Mouse (Mus musculus) lung, postnatal 14 days (tissue): ENCODE measurements around the gene Eddm3b.

Experiments
- DNase-seq: peaks from one replicate; pipeline ENCODE4 v3.0.0; 2021

Eddm3b gene

DNA sequence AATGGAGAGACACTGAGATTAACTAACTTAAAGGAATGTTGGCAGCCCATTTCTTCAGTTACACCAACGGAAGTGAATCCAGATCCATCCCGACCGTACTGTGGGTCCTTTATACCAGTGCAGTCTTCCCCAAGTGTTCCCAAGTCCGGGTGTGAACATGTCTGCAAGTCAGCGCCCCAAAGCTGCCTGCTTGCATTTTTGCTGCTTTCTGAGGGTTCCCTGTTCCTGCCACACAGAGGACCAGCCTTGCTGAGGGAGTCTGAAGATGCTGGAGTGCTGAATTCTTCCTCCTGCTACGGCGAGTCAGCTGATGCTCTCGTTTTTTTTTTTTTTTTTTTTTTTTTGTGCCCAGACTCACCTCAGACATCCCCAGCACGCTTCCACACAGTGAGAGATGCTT is 19.3 kb upstream of the Eddm3b start:
- no peak for DNase-seq

DNA sequence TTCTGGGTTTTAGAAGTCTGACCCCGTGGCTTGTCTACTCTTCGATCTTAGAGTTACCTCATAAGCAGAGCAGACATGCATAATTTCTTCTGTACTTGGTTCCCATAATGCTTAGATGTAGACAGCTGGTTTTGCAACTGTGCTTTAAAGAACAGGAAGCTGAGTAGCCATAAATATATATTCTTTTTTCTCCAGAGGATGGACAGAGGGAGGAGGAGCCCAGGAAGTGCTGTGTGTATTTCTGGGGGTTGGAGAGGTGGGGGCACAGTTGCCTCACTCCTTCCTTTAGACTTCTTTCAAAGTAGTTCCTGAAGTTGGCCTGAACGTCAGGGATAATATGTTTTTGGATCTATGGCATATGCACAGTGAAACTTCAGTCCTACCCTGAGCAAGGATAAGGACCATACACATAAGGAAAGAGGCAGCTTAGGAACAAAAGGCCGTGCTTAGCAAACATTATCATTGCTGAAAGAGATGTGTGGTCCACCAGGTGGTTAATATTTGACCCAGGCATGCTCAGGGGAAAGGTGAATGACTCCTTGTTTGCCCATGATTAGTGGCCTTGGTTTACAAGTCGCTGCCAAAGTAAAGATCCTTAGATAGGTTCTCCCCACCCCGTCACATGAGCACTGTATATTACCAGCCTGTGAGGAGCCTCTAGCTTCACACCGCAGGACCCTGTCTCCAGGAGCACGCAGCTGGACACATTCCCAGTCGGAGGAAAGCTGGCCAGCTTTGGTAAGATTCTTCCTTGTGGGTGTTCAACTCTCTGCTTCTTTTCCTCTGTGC is 18.3 kb upstream of the Eddm3b start:
- DNase-seq, result peak; percentile 44

DNA sequence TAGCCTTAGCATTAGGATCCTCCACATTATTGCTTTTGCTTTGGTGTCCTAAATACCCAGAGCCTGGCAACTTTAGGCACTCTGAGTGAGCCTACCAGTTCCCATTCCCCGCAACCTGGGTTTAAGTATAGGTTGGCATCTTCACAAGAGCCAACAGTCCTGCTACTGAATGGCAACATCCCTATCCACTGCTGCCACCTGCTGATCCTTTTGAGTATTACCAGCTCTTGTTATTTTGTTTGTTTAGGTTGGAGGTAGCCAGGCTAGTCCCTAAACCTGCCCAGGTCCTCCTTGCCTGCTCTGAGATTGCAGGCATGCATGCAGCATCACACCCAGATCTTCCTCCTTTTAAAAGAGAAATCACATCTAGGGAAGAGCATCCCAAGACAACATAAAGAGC is 15.9 kb upstream of the Eddm3b start:
- peak; percentile 84 for DNase-seq

DNA sequence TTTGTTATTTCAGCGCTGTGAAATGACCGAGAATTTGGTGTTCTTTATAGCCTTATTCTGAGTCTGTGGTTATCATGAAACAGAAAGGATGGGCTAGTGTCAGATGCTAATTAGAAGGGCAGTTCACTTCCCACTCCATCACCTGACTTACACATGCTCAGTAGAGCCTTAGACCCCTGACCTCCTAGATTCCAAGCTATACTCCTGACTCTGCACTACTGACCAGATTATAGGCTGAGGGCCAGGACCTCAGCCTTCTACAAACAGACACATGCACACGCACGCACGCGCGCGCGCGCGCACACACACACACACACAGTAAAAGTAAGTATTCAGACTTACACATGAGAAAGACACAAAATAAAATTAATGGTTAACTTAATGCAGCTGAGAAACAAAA is 15.3 kb upstream of the Eddm3b start:
- DNase-seq, result no peak

DNA sequence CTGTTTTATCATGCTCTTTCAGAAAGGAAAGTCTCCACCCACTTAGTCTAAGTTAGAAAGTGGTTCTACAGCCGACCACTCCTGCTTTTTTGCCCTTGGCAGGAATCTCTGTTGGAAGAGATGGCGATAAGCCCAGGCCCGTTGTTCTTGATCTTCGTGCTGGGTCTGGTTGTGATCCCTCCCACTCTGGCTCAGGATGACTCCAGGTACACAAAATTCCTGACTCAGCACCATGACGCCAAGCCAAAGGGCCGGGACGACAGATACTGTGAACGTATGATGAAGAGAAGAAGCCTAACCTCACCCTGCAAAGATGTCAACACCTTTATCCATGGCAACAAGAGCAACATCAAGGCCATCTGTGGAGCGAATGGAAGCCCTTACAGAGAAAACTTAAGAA is 12.9 kb upstream of the Eddm3b start:
- DNase-seq, result no peak

DNA sequence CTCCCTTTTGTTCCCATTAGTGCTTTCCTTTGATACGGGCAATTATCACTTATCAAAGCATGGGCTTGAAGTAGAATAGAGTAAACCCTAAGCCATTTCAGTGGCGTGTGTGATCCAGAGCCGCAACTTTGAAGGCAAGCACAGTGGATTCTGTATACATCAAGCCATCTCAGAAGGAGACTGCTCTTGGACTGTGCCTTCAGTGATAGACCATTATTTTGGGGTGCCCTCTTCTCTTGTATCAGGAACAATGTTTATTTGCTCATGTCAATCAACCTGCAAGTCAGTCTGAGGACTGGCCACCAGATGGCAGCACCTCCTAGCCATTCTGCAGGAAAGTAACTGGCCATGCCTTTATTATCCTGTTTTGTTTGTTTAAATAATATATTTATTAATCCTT is 11.0 kb upstream of the Eddm3b start:
- peak; percentile 78 for DNase-seq

DNA sequence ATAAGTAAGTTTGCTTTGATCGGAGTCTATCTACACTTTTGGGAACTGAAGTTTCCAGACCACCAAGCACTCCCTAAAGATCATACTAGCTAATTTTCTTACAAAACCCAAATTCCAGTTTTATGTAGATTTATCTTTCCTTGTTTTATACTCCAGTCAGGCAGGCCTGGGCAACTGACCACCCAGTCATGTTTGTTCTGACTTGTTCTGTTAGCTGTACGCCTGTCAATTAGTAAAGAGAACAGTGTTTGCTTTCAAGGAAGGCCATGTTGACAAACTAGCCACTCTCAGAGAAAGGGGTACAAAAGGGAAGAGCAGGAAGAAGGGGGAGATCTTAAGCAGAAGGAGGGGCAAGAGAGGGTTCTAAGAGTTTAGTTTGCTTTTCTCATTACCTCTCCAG is 9.9 kb upstream of the Eddm3b start:
- DNase-seq, result no peak

DNA sequence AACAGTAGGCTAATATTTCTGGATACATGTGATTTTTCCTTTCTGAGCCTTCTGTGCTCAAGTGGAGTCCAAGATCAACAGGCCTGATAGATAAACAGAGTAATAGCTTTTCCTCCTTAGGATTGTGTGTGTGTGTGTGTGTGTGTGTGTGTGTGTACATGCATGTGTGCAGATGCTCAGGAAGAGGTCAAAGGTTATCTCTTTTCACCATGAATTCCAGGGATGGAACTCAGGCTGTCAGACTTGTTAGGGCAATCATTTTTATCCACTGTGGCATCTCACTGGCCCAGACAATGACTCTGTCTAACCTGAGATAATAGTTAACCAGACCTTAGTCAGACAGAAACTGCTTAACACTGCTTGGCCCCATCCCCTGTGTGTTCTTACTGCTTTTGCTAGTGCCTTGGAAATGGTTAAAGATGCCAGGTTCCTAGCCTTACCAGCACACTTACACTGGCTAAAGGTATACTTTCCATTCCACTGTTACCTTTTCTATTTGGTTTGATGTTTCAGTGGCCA is 7.7 kb upstream of the Eddm3b start:
- no peak for DNase-seq

DNA sequence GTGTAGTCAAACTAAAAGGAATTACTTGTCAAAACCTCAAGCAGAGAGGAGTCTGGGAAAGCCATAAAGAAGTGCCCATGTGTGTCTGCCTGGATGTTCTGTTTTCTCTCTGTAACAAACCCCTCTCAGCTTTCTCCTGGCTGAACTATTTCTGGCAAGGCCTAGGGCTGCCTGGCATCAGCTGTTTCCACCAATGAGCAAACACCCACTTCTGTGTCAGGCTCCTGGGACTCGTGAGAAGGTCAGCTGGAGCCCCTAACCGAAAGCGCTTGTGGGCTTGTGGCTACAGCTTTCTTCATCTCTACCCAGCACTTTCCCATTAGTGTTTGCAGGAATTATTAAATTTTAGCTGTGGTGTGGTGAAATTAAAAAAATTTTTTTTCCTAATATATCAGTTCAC is 2.3 kb upstream of the Eddm3b start:
- no peak for DNase-seq

DNA sequence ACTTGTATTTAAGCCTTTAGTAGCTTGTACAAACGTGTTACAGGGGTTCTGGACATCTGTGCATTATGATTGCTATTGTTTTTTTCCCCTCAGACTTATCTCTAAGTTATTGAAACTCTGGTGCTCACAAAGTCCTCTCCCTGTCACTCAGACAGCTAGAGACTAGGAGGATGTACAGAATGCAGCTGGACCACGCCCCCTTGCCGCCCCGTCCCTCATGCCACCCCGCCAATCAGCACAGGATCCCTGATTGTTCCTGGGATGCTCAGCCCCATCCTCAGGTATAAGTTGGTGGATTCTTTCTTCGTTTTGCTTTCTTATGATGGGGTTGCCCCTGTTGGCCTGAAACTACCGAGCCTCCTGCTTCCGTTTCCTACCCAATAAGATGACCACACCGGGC is 750 bp upstream of the Eddm3b start:
- DNase-seq, result no peak

DNA sequence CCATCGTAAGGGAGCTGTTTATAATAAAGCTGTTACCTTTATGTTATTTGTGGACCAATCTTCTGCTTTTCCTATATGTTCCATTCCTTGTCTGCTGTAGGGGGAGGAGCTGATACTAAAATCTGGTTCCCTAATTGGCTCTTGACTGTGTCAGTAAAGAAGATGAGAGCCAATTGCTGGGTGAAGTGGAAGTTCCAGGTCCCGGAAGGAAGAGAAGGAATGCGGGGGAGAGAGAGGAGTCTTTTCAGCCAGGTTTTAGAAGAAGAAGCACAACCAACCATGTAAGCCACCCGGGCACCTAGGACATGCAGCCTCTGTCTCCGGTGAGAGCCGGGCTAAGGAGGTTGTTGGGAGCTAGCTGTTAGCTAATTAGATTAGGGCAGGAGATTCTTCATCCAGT is 11.5 kb downstream of the Eddm3b start:
- no peak for DNase-seq

DNA sequence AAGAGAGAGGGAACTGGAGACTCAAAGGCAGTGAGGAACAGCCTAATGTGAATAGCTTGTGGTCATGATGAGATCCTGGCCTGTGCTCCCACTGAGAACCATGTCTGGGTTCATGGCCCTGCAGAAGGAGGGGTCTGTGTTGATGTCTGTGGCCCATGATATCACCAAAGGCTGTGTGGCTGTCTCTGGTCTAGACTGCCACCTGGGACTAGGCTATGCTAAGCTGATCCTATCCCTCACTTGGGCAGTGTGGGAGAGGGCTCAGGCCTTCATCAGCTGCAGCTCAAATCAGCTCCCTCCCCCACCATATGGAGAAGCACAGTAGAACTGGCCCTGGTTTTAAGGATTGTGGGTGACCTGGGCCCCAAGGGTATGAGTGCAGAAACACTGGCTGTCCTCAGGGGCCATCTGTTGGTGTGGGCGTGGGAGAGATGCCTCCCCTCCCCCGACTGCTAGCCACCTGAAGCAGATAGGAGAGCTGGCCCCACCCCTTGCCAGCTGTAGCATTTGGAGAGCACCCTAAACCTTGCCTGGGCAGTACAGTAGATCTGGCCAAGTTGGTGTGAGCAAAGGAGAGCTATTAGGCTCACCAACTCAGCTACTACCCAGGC is 13.5 kb downstream of the Eddm3b start:
- DNase-seq, result no peak

DNA sequence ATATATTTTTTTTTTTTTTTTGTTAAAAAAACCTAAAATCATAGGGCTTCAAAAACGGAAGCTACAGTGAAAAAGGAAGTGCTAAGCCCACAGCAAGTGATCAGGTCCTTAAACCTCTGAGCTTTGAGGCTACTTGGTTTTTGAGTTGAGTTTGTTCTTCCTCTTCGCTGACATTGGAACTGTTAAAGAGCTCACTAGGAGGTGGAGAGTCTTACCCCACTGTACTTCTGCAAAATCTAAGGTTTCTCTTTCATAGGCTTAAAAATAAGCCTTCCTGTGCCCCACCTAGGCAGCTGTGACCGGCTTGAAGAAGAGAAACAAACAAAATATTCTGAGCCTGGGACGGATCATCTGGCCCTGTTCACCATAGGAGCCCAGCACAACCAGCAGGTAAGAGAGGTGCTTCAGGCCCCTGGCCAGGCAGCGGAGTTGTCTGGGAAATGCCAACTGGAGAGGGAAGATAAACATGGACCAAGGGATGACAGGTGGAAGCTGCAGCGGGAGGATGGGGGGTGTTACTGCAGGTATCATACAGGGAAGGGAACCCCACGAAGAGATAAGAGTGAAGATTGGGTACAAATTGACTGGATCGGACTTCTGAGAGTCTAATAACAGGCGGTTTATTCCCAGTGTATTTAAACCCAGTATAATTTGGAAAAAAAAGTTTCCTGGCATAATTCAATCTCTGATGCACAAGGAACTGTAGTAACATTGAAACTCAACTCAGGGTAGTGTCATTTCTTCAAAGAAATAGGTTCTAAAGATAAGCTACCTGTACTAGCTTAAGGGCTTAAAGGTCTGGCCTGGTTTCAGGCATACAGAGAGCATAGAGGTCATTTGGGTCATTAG is 14.8 kb downstream of the Eddm3b start:
- no peak for DNase-seq

DNA sequence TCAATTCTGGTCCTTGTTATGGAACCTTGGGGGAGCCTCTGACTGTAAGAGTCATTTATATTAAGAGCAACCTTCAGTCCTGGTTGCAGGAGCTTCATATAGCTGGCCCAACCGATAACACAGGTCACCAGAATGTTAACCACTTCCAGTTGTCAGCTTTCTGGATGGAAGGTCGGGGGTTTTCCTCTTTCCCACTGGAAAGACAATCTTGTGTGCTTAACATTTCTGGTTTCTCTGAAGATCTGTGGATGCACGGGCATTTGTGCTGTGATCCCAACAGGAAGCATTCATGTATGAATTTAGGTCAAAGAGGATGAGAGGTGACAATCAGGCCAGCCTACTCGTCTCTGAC is 15.4 kb downstream of the Eddm3b start:
- DNase-seq, result no peak

DNA sequence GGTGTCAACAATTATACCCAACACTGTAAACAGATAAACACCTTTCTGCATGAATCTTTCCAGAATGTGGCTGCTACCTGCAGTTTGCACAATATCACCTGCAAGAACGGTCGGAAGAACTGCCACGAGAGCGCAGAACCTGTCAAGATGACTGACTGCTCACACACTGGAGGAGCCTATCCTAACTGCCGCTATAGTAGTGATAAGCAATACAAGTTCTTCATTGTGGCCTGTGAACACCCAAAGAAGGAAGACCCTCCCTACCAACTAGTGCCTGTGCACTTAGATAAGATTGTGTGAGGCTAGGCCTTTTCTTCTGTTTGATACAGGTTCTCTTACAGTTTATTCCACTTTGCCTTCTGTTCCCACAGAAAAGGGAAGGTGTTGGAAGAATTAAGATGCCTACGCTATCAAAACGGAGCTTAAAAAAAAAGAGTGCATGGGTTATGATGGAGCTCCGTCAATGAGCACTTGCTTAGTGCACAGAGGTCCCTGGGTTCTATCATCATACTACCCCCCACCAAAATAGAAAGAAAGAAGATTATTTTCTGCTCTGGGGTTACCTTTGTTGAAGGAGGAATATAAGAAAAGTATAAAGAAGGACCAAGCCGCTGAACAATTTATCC is 16.2 kb downstream of the Eddm3b start:
- DNase-seq, result no peak

DNA sequence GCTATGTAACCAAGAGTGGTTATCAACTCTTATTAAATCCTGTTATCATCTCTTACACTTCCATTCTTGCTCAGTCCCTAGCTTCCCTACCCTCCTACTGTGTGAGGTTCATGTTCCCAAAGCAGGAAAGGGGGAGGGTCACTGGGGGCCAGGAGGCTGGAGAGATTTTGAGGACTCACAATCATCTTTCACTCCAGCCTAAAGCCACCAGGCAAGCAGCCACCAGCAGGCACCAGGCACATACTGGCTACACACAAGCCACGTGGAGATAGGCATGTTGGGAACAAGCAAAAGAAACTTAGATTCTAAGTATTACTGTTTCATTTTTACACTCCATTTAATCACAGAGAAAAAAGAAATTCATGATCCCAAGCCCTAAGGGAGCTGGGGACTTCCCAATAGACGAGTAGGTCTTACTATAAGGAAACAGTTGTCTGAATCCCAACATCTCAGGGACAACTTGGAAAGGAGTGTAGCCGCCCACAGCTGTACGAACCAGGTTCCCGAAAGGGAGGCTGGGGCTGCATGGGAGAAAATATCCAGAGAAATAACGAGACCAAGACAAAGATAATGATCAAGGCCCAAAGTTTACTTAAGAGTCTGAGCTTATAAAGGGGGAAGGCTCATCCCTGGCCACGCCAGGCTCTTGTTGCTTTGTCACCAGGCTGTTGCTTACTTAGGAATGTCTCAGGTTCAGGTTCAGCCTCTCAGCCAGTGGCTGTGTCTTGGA is 17.0 kb downstream of the Eddm3b start:
- DNase-seq, result no peak

DNA sequence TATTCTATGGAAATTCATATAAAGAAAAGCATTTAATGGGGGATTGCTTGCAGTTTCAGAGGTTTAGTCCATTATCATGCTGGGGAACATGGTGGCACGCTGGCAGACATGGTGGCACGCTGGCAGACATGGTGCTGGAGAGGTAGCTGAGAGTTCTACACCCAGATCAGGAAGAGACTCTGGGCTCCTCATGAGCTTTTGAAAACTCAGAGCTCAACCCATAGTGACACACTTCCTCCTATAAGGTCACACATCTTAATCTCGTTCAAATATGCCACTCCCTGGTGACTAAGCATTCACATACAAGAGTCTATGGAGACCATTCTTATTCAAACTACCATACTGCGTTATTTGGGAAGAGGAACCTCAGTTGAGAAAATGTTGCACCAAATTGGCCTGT is 18.1 kb downstream of the Eddm3b start:
- no peak for DNase-seq

DNA sequence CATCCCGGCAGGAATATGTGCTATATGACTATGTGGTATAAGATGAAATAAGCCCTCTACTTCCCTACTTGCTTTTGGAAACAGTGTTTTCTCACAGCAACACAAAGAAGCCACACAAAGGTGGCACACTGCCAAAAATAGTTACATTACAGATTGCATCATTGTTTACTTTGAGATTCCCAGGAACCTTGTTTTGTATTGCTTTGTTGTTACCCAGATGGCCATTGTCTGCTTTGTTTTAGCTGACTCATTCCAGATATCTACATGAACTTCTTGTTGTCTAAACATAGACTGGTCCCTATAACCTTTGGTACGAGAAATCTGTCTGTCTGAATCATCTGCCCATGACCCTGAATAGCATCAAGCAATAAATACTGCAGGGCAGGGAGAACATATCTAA is 26.1 kb downstream of the Eddm3b start:
- DNase-seq, result no peak

DNA sequence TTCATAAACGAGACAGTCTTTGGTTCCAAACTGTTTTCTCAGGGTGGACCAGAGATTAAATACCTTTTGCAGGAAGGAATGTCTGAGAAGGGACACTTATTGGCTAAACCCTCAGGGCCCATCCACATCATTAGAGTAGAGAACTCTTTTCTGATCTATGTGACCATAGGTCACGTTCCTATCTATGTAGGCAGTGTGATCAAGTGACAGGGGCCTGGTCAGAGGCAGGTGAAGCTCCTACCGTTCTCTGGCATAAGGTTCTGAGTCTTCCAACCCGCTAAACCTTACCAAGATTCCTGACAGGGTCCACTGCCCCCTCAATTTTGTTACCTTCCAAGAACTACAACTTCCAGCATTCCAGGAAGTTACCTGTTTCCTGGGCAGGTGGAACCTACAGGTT is 27.9 kb downstream of the Eddm3b start:
- no peak for DNase-seq

DNA sequence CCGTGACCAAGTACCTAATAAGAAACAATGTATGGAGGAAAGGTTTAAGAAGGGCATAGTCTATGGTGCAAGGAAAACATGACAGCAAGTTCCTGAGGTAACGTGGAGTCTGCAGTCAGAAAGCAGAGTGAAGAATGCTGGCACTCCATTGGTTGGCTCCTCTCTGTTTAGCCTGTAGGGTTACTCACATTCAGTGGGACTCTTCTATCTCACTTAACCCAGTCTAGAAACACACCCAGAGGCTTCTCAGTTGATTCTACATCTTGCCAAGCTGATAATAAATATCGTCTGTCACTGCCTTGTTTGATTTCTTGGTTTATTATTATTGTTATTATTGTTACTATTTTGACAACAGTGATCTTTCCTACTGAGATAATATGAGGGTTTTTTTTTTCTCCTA is 28.3 kb downstream of the Eddm3b start:
- no peak for DNase-seq

DNA sequence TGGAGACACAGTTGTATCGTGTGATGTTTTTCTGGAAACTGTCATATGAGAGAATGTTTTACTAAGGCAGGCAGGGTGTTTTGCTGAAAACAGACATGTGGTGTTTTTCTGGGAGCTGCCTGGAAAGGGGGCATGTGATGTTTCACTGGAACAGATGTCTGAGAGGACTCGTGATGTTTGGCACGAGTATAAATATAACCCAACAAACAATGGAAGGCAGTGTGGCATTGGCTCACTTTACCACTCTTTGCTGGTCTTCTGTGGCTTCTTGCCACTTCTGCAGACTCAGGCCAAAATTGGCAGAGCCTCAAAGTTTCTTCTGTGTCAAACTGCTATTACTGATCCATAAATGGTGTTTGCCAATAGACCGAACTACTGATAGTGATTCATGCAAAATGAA is 29.1 kb downstream of the Eddm3b start:
- no peak for DNase-seq

DNA sequence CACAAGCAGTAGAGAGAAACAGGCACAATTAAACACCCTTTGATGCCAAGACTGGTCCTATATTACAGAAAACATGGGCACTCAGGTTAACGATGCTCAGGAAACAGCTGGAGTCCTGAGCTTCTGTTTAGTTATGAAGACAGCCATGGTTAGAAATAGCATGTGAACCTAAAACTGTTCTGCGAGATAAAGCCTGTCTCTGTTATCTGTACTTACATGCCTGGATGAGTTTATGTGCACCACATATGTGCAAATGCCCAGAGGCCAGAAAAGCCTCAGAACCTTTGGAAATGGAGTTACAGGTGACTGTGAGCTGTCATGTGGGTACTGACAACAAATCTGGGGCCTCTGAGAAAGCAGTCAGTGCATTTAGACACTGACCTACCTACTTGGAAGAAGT is 29.7 kb downstream of the Eddm3b start:
- no peak for DNase-seq

DNA sequence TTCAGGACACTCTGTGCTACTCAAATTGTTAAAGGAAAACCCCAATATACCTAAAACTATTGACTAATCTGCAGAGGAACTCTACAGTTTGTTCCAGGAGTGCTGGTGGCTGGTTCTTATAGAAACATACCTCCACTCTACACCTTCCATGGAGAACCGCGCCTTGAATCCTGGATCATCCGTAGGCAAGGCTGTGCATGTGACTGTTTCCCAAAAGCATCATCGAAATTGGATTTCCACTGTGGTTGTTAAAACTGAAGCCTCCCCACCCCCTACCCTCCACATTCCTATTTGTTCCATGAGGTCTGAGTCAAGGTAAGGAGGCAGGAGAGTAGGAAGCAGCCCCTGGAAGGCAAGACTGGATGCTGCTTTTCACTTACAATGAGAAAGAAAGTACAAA is 30.2 kb downstream of the Eddm3b start:
- DNase-seq, result no peak
